Mouse (Mus musculus): ENCODE measurements around the gene Taar7f.

- TF ChIP-seq CTCF (IDR thresholded peaks at IDR 0.05; ENCODE audit: low read depth, low read length) (no peak), TAL1 (conservative IDR thresholded peaks at IDR 0.05; ENCODE audit: low read depth, low read length) (no peak)
Observed at GRCm38 (mm10) chr10:24049210-24049609, at the start of gene Taar7f.
